Mouse (Mus musculus) right cerebral cortex, postnatal 25 days (tissue): ENCODE measurements around the gene Olfr749.
A peak's percentile ranks its signal among the peaks of the same experiment; 100 is the strongest.
"Not testable (repeated sequence)": the region's sequence is repeated elsewhere in the genome, so short reads cannot be mapped to it uniquely, and the experiment has no call there.

Source experiments
- DNase-seq: peaks from one replicate; pipeline ENCODE4 v3.0.0; 2022

Gene Olfr749

DNA sequence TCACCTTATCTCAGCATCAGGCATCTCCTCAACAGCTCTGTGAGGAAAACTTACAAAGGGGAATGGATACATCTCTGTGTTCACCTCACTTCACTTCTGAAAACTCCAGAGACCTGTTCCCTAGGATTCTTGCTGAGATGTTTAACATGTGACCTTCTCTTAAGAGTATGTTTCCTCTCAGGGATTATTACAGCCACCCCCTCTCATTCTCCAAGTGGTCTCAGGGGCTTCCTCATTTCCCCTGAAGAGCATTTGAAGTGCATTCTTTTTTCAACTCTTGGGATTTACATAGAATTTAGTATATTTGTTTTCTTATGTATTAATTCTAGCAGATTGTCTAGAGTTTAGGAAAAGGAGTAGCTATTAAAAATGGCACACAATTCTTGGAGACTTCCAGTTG lies at the start of gene Olfr749:
Gene Olfr749, minus strand, starts transcription at position 101 of the 400 bp plus-strand sequence.
- DNase-seq: no peak

DNA sequence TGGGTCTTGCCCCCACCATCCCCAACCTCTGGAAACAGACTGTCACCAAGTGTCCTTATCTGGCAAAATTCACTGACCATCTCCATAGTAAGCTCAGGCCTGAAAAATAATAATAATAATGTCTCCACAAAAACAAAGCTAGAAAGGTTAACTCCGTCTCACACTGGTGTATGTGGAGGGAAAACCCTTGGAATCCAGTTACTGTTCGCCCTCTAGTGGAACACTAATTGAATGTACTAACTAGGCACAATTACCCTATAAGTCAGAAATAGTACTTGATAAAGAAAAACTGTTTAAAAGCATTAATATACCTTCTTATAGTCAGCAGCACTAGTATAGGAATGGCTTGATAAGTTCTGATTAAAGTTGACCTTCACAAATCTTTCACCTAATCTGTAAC lies 43.3 kb upstream of the Olfr749 start:
- no peak for DNase-seq

DNA sequence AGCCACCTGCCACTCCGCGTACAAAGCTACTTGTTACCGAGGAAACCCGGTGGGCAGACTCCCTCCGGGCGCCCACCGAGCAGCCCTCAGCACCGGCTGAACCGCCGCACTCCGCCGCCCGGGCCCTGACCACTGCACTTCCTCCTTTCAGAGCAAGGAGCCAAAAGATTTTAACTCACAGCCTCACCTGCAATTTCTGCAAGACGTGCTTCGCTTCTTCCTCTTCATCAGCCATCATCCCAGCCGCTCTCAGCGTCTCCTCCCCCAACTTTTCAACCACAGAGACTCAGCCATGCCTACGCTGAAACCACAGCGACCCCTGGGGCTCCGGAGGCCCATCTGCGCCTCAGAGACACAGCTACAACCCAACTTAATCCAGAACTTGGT lies 40.4 kb upstream of the Olfr749 start, which contains the start of gene Ttc5:
Gene Ttc5, minus strand, starts transcription at position 269 of the 387 bp plus-strand sequence.
- peak; percentile 84 for DNase-seq

DNA sequence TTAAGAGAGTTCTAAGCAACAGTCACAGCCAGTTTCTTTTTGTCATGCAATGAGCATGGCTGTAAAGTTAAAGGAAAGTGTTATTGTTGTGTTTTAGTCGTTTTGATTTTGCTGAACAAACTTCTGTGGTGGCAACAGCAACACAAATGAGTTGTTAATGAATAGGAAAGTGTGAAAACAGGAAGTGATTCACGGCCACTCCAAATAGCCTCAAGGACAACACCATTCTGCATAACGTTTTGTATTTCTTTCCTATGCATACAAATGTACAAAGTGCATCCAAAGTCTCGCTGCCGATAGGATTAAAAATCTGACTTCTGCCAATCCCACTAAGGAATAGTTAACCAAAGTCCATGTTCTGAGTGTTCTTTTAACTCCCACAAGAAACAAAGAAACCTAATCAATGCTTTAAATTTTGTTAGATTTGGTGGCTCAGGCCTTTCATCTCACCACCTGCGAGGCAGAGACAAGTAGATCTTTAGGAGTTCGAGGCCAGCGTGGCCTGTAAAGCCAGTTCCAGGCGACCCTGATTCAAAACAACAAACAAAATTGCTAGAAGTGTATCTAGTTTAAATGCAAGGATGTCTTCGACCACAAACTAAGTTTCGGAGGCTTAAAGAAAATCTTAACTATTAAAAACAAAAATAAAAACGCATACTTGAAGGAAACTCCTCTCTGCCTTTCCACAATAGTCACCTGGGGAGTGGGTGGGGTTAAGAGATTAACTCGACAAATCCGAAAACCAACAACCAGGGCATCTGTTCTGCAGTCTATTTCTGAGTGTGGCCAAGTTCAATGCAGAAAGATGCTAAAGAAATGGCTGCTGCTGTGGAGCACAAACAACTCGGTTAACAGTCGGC lies 39.7 kb upstream of the Olfr749 start:
- DNase-seq: no peak

DNA sequence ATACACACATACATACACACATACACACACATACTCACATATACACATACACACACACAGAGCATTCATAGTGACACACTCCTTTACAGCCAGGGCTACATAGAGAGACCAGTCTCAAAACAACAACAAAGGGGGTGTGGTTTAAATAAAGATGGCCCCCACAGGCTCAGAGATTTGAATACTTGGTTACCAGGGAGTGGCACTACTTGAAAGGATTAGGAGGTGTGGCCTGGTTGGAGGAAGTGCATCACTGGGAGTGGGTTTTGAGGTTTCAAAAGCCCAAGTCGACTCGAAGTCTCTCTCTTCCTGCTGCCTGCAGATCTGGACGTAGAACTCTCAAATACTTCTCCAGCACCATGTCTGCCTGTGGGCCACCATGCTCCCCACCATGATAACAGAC lies 37.3 kb upstream of the Olfr749 start:
- DNase-seq: no peak

DNA sequence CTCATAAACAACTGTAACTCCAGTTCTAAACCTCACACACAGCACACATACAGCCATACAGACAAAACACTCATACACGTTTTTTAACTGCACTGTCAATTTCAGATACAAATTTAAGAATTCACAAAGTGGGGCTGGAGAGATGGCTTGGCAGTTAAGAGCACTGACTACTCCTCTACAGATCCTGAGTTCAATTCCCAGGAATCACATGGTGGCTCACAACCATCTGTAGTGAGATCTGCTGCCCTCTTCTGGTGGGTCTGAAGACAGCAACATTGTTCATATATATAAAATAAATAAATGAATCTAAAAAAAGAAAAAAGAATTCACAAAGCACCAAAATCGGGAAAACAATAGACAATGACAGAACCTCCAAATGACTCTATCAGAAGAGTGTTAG lies 26.4 kb upstream of the Olfr749 start:
- DNase-seq: no peak

DNA sequence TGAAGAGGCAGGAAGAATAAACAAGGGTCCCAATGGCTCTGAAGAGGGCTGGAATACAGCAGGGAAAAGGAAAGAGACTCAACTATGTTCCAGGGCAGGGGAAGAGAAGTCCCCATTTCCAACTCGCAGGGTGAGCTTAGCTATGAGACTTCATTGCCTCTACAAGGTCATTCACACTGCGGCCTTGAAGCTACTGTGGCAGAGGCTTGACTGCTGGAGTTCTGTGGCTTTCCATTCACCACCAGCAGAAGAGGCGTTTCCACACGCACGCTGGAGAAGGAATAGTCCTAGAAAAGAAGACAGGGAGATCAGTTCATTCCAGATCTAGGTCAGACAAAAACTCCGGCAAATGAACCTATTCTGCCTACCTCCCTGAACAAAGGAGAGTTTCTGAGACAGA lies 20.8 kb upstream of the Olfr749 start:
- DNase-seq: no peak

DNA sequence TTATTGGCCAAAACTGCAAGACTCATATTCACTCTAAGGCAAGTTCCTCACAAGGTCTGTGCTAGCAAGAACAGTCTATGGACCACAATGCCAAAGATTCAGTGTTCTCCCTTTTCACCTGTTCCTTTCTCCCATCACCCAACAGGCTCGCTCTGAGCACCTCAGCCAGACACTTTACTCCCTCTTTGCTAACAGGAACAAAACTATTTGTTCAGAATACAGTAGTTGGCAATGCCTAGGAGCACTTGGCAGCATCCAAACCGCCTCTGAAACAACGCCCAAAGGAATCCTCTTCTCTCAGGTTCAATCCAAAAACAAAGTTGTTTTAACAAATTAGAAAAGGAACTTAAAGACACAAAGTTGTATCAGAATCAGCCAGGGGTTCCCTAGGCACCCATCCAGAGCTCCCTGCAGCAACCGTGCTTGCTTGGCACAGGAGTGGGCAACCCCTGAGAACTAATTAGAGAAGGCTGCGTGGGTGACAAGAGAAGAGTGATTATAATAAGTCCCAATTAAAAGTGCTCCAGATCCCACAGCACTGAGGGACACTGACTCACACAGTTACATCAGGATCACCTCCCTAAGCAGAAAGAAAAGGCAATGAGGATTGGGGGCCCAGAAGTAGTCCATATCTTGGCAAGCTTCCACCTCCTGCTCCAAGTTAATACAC lies 13.7 kb upstream of the Olfr749 start:
- DNase-seq: peak; percentile 21

DNA sequence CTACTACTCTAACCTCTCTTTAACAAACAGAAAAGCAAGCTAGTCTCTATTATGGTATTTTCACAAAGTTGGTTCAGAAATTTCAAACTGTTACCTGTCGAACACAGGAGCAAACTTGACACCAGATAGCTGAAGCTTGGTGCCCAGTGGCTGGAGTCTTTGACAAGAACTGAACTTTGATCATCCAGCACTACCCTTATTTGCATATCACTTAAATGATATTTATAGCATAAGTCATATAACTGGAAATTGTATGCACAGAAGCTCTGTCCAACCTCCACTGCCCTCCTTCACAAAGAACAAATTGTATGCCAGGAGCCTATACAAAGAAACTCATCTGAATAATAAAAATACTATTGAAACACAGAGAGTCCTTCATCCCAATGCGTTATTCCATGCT lies 3.3 kb downstream of the Olfr749 start:
- no peak for DNase-seq

DNA sequence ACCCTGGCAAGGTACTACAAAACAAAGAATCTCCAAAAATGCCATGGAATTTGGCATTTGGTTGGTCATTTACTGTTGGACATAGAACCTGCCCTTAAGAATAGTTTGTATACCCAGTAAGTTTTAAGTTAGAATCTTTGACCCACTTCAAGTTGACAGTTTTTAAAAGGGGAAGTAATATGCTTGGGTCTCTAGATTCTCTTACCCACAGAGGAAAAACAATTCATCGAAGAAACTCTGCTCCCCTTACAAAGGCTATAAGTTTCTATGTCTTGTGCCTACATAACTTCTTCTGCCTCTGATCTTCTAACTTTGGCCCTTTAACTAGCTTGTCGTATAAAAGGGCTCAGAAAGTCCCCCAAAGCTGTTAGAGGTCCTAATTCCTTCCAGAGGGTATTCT lies 4.6 kb downstream of the Olfr749 start:
- no peak for DNase-seq

DNA sequence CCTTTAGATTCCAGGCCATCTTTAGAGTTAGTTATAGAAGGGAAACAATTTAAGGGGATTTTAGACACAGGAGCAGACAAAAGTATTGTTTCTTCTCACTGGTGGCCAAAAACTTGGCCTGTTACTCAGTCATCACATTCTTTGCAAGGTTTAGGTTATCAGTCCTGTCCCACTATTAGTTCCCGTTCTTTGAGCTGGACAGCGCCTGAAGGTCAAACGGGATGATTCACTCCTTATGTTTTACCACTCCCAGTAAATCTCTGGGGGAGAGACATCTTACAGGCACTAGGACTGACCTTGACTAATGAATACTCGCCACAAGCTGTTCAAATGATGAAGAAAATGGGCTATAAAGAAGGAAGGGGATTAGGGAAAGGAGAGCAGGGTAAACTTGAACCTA lies 22.5 kb downstream of the Olfr749 start:
- DNase-seq: not testable (repeated sequence)

DNA sequence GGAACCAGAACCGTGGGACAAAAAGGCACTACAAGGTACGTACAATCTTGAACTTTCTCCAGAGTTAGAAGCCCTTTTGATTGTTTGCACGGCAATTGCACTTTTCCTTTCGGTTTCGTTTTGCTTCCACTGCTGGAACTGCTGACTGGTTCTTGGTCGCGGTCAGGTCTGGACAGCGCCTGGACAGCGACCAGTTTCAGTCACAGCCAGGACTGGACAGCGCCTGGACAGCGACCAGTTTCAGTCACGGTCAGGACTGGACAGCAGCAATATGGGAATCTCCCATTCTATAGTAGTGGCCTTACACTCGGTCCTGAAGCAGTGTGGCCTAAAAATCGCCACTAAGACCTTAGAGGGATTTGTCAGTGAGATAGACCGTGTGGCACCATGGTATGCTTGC lies 25.0 kb downstream of the Olfr749 start:
- not testable (repeated sequence) for DNase-seq

DNA sequence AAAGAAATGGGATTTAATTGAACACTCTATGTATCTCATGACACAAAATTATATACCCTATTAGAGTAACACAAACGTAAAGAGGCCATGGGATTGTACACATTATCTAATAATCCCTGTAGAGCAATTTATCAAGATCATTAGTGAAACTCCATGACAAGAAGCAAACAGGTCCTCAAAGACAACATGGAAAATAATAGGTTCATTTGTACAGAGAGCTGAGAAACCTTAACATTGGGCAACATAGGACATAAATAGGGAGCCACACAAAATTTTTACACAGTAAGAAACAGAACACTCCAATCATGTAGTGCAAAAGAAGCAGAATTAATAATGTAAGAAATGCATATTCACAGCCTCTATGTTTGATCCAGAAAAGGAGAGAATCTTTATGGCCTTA lies 37.8 kb downstream of the Olfr749 start, which contains the start of gene Olfr748:
Gene Olfr748, plus strand, starts transcription at position 301 of the 400 bp plus-strand sequence.
- DNase-seq: no peak

DNA sequence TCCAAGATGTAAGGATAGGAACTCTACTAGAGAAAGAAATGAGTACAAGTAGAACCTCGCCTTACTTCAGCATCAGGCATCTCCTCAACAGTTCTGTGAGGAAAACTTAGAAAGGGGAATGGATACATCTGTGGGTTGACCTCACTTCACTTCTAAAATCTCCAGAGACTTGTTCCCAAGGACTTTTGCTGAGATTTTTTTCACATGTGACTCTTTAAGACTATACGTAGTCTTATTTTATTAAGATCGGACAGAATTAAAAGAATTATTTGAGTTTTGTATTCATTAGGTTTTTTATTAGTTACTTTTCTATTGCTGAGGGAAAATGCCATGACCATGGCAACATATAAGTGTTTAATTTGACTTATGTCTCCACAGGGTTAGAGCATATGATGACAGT lies 51.8 kb downstream of the Olfr749 start, which contains the start of gene Olfr747:
Gene Olfr747, minus strand, starts transcription at position 101 of the 400 bp plus-strand sequence.
- DNase-seq: no peak
